Mouse (Mus musculus): ENCODE results near the gene 1810009A15Rik. TPM values are rescaled to one million over a fixed set of nuclear protein-coding genes. Genes with fewer than 3 reads are reported as not detected.
A peak's percentile ranks its signal among the peaks of the same experiment; 100 is the strongest.

The 1810009A15Rik gene
- 112 and 114 TPM in 2 replicates for polyA plus RNA-seq (2016; fragmentation: Nextera tagmentation; extraction: Ambion mirVana)

GRCm38 (mm10) chr19:8888511-8889385 is at the start of gene 1810009A15Rik, which contains the start of gene Gm49416:
Gene 1810009A15Rik, plus strand, starts transcription at chr19:8888853.
Gene Gm49416, plus strand, starts transcription at chr19:8888926.
- peak; percentile 94 for ATAC-seq (ENCODE audit: insufficient number of reproducible peaks, insufficient read depth, low FRiP score, low TSS enrichment, low read depth)
- Histone ChIP-seq H3K27me3 (no peaks in the 10 kb centered on the region), H3K27ac (peak within 1 kb of the TSS; percentile 93), H3K36me3 (peaks cover 15% of the 10 kb centered on the region), H3K9me3 (no peaks in the 10 kb centered on the region), H3K4me2 (peak within 1 kb of the TSS; percentile 77), H3K4me1 (replicated peaks) (peaks cover 10% of the 10 kb centered on the region), H3K4me3 (replicated peaks) (peak within 1 kb of the TSS; percentile 71), H3K9ac (replicated peaks) (peak within 1 kb of the TSS; percentile 89)
- WGBS, result under 1% methylated on average over 58 of the region's 58 CpGs

DNA sequence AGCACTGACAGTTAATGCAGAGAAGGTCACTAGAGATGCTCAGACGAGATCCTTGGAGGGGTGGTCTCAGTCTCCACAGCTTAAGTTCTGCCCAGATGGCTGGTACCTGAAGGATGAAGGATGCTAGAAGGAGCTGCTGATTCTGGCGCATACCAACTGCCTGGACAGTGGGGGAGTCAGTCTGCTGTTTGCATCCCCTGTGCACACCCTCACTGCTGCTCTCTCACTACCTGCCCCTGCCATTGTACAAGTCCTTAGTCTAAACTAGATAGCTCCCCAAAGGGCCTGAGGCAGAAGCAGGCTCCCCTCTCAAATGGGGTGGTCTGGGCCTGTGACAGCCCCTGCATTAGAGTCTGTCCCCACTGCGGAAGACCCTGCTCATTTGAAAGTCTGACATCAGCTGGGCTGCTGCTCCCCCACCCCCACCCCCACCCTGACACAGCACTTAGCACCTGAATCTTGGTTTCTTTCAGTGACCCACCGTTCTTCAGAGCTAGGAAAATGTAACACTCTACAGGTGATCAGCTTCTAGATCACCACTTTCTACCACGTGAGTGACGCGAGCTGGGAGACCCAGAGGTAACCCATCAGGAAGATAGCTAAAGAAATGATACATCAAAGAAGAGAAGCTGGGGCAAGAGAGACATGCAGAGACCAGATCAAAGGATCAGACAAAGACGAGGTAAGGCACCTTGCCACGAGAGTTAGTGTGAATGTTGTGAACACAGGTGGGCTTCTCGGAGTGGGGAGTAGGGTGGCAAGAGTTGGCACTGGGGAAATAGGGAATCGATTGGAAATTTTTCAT is 49.3 kb upstream of the 1810009A15Rik start, which contains the start of gene Gng3:
Gng3 (minus strand) TSS at position 92 of the 805 bp plus-strand sequence.
- WGBS, result 42% methylated on average over 11 of the region's 11 CpGs
- peak; percentile 41; the same call in 1 of the 2 replicates for ATAC-seq (ENCODE audit: insufficient number of reproducible peaks, insufficient read depth, low FRiP score, low TSS enrichment, low read depth)

DNA sequence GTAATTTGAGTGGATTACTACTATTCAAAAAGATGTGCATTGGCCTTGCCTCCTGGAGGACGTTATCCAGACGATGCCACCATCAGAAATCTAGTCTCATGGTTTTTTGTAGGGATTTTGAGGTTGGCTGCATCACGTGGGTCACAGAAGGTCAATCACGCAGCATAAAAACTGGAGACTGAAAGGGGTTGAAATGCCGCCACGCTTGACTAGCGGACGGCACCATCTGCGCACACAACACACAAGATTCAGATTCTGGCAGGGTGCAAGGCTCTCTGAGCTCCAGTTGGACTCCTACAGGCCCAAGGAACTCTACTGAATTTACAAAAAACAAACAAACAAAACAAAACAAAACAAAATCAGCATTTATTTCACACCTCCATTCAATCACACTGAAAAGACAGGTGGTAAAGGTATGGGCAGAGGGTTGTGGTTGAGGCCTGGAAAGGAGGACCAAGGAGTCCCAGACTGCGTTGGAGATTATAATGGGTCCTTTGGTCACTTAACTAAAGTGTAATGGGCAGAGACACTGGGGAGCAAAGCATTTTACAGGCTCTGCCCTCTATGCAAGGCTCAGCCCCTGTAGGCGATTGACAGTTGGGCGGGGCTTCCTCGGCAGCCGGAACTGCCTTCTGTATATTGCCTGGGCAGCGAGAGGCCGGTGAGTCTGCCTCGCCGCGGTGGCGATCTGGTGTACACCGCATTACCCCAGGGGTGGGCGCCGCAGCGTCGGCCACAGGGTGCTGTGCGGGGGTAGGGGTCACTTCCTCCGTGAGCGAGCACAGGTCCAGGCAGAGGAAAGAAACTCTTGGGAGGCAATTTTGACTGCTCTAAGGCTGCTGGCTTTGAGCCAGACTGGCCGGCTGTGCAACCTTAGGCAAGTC is 48.5 kb upstream of the 1810009A15Rik start:
- no peak for ATAC-seq (ENCODE audit: insufficient number of reproducible peaks, insufficient read depth, low FRiP score, low TSS enrichment, low read depth)
- Histone ChIP-seq H3K9me3 (no peaks in the 10 kb centered on the region), H3K27ac (0 out of 2 replicates have a peak overlapping the region, but pooled peaks have one; percentile 20), H3K9ac (replicated peaks) (peak overlapping the region; percentile 67), H3K4me2 (peak overlapping the region; percentile 73), H3K4me1 (replicated peaks) (peaks cover 32% of the 10 kb centered on the region), H3K27me3 (no peaks in the 10 kb centered on the region), H3K36me3 (peaks cover 31% of the 10 kb centered on the region), H3K4me3 (replicated peaks) (peak overlapping the region; percentile 52)
- WGBS, result 24% methylated on average over 29 of the region's 29 CpGs

More for the DNA sequence above, 49.3 kb upstream of the 1810009A15Rik start, which contains the start of gene Gng3:
- Histone ChIP-seq H3K36me3 (peaks cover 38% of the 10 kb centered on the region), H3K9me3 (no peaks in the 10 kb centered on the region), H3K9ac (replicated peaks) (peak within 1 kb of the TSS; percentile 76), H3K4me3 (replicated peaks) (peak within 1 kb of the TSS; percentile 52), H3K27ac (peak within 1 kb of the TSS; percentile 98), H3K4me1 (replicated peaks) (peaks cover 32% of the 10 kb centered on the region), H3K27me3 (no peaks in the 10 kb centered on the region), H3K4me2 (peak within 1 kb of the TSS; percentile 73)

GRCm38 (mm10) chr19:8841012-8841411 is 47.6 kb upstream of the 1810009A15Rik start:
- H3K4me3 ChIP-seq (replicated peaks), result peak overlapping the region; percentile 44
- peaks cover 32% of the 10 kb centered on the region for H3K4me1 ChIP-seq (replicated peaks)
- no peak overlapping the region for H3K27ac ChIP-seq
- H3K27me3 ChIP-seq, result no peaks in the 10 kb centered on the region
- H3K9ac ChIP-seq (replicated peaks), result peak overlapping the region; percentile 67; the same call in 1 of the 2 replicates
- H3K4me2 ChIP-seq, result peak overlapping the region; percentile 73
- peaks cover 29% of the 10 kb centered on the region for H3K36me3 ChIP-seq
- no peaks in the 10 kb centered on the region for H3K9me3 ChIP-seq
- WGBS, result 86% methylated on average over 7 of the region's 7 CpGs
- ATAC-seq (ENCODE audit: insufficient number of reproducible peaks, insufficient read depth, low FRiP score, low TSS enrichment, low read depth), result no peak

DNA sequence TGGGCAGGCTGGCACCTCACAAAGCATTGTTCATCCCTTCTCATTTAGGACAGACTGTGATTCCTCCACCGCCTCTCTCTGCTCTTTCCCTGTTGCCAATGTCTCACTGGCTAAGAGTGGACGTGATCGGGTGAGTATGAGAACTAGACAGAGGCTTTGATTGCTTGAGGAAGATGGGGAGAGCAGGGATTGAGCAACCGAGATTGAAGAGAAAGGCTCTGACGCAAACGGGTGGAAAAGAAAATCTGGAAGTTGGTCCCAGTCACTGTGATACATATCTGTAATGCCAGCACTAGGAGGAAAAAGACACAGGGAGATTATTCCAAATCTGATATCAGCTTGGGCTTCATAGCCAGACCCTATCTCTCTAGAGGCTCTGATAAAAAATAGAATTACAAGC is 45.7 kb upstream of the 1810009A15Rik start:
- H3K4me3 ChIP-seq (replicated peaks), result no peak overlapping the region
- H3K9ac ChIP-seq (replicated peaks), result no peak overlapping the region
- peaks cover 32% of the 10 kb centered on the region for H3K4me1 ChIP-seq (replicated peaks)
- no peaks in the 10 kb centered on the region for H3K27me3 ChIP-seq
- ATAC-seq (ENCODE audit: insufficient number of reproducible peaks, insufficient read depth, low FRiP score, low TSS enrichment, low read depth), result no peak
- H3K27ac ChIP-seq, result no peak overlapping the region
- H3K36me3 ChIP-seq, result peaks cover 44% of the 10 kb centered on the region
- WGBS, result 88% methylated on average over 6 of the region's 6 CpGs
- H3K4me2 ChIP-seq, result no peak overlapping the region
- H3K9me3 ChIP-seq, result no peaks in the 10 kb centered on the region

GRCm38 (mm10) chr19:8844371-8845129 is 44.1 kb upstream of the 1810009A15Rik start:
- H3K4me1 ChIP-seq (replicated peaks), result peaks cover 17% of the 10 kb centered on the region
- H3K36me3 ChIP-seq, result peaks cover 53% of the 10 kb centered on the region
- WGBS, result 67% methylated on average over 5 of the region's 5 CpGs
- no peak for ATAC-seq (ENCODE audit: insufficient number of reproducible peaks, insufficient read depth, low FRiP score, low TSS enrichment, low read depth)
- no peak overlapping the region for H3K4me2 ChIP-seq
- H3K4me3 ChIP-seq (replicated peaks), result no peak overlapping the region
- no peaks in the 10 kb centered on the region for H3K9me3 ChIP-seq
- H3K9ac ChIP-seq (replicated peaks), result no peak overlapping the region
- 0 out of 2 replicates have a peak overlapping the region, but pooled peaks have one; percentile 35 for H3K27ac ChIP-seq
- no peaks in the 10 kb centered on the region for H3K27me3 ChIP-seq

- Histone ChIP-seq H3K27ac (no peak overlapping the region), H3K9ac (replicated peaks) (no peak overlapping the region), H3K4me1 (replicated peaks) (peaks cover 14% of the 10 kb centered on the region), H3K36me3 (peaks cover 36% of the 10 kb centered on the region), H3K4me3 (replicated peaks) (no peak overlapping the region), H3K4me2 (no peak overlapping the region), H3K9me3 (no peaks in the 10 kb centered on the region), H3K27me3 (no peaks in the 10 kb centered on the region)
- WGBS, result 79% methylated on average over 5 of the region's 5 CpGs
- ATAC-seq (ENCODE audit: insufficient number of reproducible peaks, insufficient read depth, low FRiP score, low TSS enrichment, low read depth), result no peak
Measured at GRCm38 (mm10) chr19:8848356-8848755, 40.3 kb upstream of the 1810009A15Rik start.

GRCm38 (mm10) chr19:8850402-8850901 is 38.2 kb upstream of the 1810009A15Rik start, which contains the start of gene Lrrn4cl:
Gene Lrrn4cl, plus strand, starts transcription at chr19:8850768.
- Histone ChIP-seq H3K4me1 (replicated peaks) (peaks cover 14% of the 10 kb centered on the region), H3K36me3 (peaks cover 32% of the 10 kb centered on the region), H3K4me3 (replicated peaks) (no peak within 1 kb of the TSS), H3K4me2 (no peak within 1 kb of the TSS), H3K27me3 (no peaks in the 10 kb centered on the region), H3K9ac (replicated peaks) (0 out of 2 replicates have a peak within 1 kb of the TSS, but pooled peaks have one; percentile 18), H3K9me3 (no peaks in the 10 kb centered on the region), H3K27ac (peak within 1 kb of the TSS; percentile 29; the same call in 1 of the 2 replicates)
- 21% methylated on average over 7 of the region's 7 CpGs for WGBS
- ATAC-seq (ENCODE audit: insufficient number of reproducible peaks, insufficient read depth, low FRiP score, low TSS enrichment, low read depth), result no peak

DNA sequence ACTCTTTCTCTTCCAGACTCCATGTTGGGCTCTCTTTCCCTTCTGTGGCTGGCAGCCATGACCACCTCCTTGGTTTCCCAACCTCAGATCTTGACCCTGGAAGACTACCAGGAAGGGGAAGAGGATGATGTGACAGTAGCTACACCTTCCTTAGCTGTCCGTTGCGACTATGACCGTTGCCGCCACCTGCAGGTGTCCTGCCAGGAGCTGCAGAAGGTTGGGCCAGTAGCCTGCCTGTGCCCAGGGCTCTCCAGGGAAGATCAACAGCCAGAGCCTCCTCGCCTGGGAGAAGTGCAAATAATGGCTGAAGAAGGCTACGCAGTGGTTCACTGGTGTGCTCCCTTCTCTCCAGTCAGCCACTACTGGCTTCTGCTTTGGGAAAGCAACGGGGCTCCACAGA is 37.0 kb upstream of the 1810009A15Rik start:
- no peak for ATAC-seq (ENCODE audit: insufficient number of reproducible peaks, insufficient read depth, low FRiP score, low TSS enrichment, low read depth)
- Histone ChIP-seq H3K9ac (replicated peaks) (0 out of 2 replicates have a peak overlapping the region, but pooled peaks have one; percentile 8), H3K36me3 (peaks cover 22% of the 10 kb centered on the region), H3K4me1 (replicated peaks) (peaks cover 14% of the 10 kb centered on the region), H3K4me3 (replicated peaks) (no peak overlapping the region), H3K4me2 (no peak overlapping the region), H3K9me3 (no peaks in the 10 kb centered on the region), H3K27me3 (no peaks in the 10 kb centered on the region), H3K27ac (no peak overlapping the region)
- WGBS, result 58% methylated on average over 7 of the region's 7 CpGs

Measured in limb, embryonic 12.5 days (tissue).